In genomic region chr1:170691301-170691700, GRCm38 (mm10) we compare ENCODE assay signal across 12 mouse cellular contexts.
"Had no signal": no experiment of that assay in that cellular context is flagged by ENCODE, and none has a peak within 500 bp of the region (broad histone marks: within the 10 kb centered on the region; RNA-seq: fewer than 3 reads in every experiment).

No protein-coding gene starts in this region.

- H3K36me3 ChIP-seq: limb, embryonic 12.5 days; liver, embryonic 13.5 days; neural tube, embryonic 12.5 days had no signal

- ATAC-seq: liver, postnatal 0 days had no signal

- H3K4me2 ChIP-seq: limb, embryonic 12.5 days; liver, embryonic 13.5 days; neural tube, embryonic 12.5 days had no signal

- H3K4me1 ChIP-seq: neural tube, embryonic 12.5 days had no signal

- H3K9ac ChIP-seq: limb, embryonic 12.5 days; liver, embryonic 13.5 days; liver, postnatal 0 days; neural tube, embryonic 12.5 days had no signal

- DNase-seq: kidney, postnatal 25 days; layer of hippocampus, postnatal 36 days; liver; liver, embryonic 13.5 days; liver, postnatal 0 days; lung, postnatal 36 days; midbrain, embryonic 14.5 days; spleen, adult 18-20 months; thymus, adult 18-20 months; thymus, postnatal 14 days had no signal

- H3K9me3 ChIP-seq: liver, embryonic 13.5 days; neural tube, embryonic 12.5 days had no signal

- H3K27me3 ChIP-seq: limb, embryonic 12.5 days; liver, embryonic 13.5 days; neural tube, embryonic 12.5 days had no signal

- H3K4me3 ChIP-seq: limb, embryonic 12.5 days; liver, embryonic 13.5 days; neural tube, embryonic 12.5 days had no signal

- H3K27ac ChIP-seq: limb, embryonic 12.5 days; liver, embryonic 13.5 days; neural tube, embryonic 12.5 days had no signal
